14 mouse cellular contexts compared by ENCODE assay signal in genomic region chr13:85773848-85774247, GRCm38 (mm10).
A peak's percentile ranks its signal among the peaks of the same experiment; 100 is the strongest.
DNase-seq lines count a peak whose midpoint lies in the region; ATAC-seq lines count a peak whose summit lies in the region.
"Had no signal": no experiment of that assay in that cellular context is flagged by ENCODE, and none has a peak within 500 bp of the region (broad histone marks: within the 10 kb centered on the region; RNA-seq: fewer than 3 reads in every experiment).

No protein-coding gene starts in this region.

- H3K9ac ChIP-seq in midbrain, embryonic 11.5 days (ENCODE audit: low read length) = no peak overlapping the region
- H3K9ac ChIP-seq in forebrain, embryonic 15.5 days (replicated peaks) = no peak overlapping the region
- H3K9ac ChIP-seq in midbrain, embryonic 12.5 days (replicated peaks) = no peak overlapping the region
- H3K9ac ChIP-seq: liver, embryonic 15.5 days had no signal

- peak; percentile 62 for ATAC-seq in midbrain, embryonic 11.5 days (ENCODE audit: low FRiP score)
- ATAC-seq in forebrain, embryonic 15.5 days (replicated peaks) = peak; percentile 88
- ATAC-seq in midbrain, embryonic 12.5 days (ENCODE audit: low FRiP score, low read depth) = peak; percentile 90
- ATAC-seq in erythroid progenitor cell, adult 5-6 weeks (replicated peaks; ENCODE audit: low FRiP score, poor library complexity, severe bottlenecking) = no peak

- 95% methylated on average over 1 of the region's 1 CpGs for WGBS in midbrain, embryonic 11.5 days
- WGBS in midbrain, embryonic 10.5 days = 92% methylated on average over 1 of the region's 1 CpGs
- WGBS in forebrain, embryonic 15.5 days = 66% methylated on average over 1 of the region's 1 CpGs
- WGBS in midbrain, embryonic 12.5 days = 87% methylated on average over 1 of the region's 1 CpGs

- no peaks in the 10 kb centered on the region for H3K4me1 ChIP-seq in midbrain, embryonic 11.5 days (ENCODE audit: control insufficient read depth, insufficient read depth, low read length)
- H3K4me1 ChIP-seq in midbrain, embryonic 10.5 days = no peaks in the 10 kb centered on the region
- peaks cover 8% of the 10 kb centered on the region; the same call in 1 of the 2 replicates for H3K4me1 ChIP-seq in forebrain, embryonic 15.5 days
- H3K4me1 ChIP-seq in midbrain, embryonic 12.5 days = no peaks in the 10 kb centered on the region
- H3K4me1 ChIP-seq: liver, embryonic 15.5 days had no signal

- H3K27ac ChIP-seq in midbrain, embryonic 11.5 days (ENCODE audit: low read depth, low read length) = no peak overlapping the region
- no peak overlapping the region for H3K27ac ChIP-seq in midbrain, embryonic 10.5 days (replicated peaks)
- no peak overlapping the region for H3K27ac ChIP-seq in forebrain, embryonic 15.5 days (replicated peaks)
- H3K27ac ChIP-seq in midbrain, embryonic 12.5 days (replicated peaks) = no peak overlapping the region
- H3K27ac ChIP-seq: liver, embryonic 15.5 days had no signal

- H3K4me3 ChIP-seq in midbrain, embryonic 11.5 days (ENCODE audit: low read depth, low read length) = no peak overlapping the region
- no peak overlapping the region for H3K4me3 ChIP-seq in midbrain, embryonic 10.5 days
- no peak overlapping the region for H3K4me3 ChIP-seq in forebrain, embryonic 15.5 days
- H3K4me3 ChIP-seq in midbrain, embryonic 12.5 days = no peak overlapping the region
- H3K4me3 ChIP-seq: liver, embryonic 15.5 days had no signal

- H3K27me3 ChIP-seq in midbrain, embryonic 11.5 days (ENCODE audit: control insufficient read depth, insufficient read depth, low read length) = no peaks in the 10 kb centered on the region
- H3K27me3 ChIP-seq in midbrain, embryonic 10.5 days (ENCODE audit: low read depth, poor library complexity, severe bottlenecking) = no peaks in the 10 kb centered on the region
- H3K27me3 ChIP-seq in forebrain, embryonic 15.5 days = no peaks in the 10 kb centered on the region
- no peaks in the 10 kb centered on the region for H3K27me3 ChIP-seq in midbrain, embryonic 12.5 days
- H3K27me3 ChIP-seq: liver, embryonic 15.5 days had no signal

- H3K4me2 ChIP-seq in midbrain, embryonic 11.5 days = no peak overlapping the region
- H3K4me2 ChIP-seq in forebrain, embryonic 15.5 days (replicated peaks) = no peak overlapping the region
- no peak overlapping the region for H3K4me2 ChIP-seq in midbrain, embryonic 12.5 days (replicated peaks)
- H3K4me2 ChIP-seq: liver, embryonic 15.5 days had no signal

- DNase-seq in midbrain, embryonic 11.5 days (ENCODE audit: low spot score, missing footprints) = peak; percentile 41
- no peak for DNase-seq in midbrain, embryonic 10.5 days (ENCODE audit: low spot score)
- DNase-seq in urinary bladder, postnatal 4 days (ENCODE audit: low spot score in 2 of 2) = no peak
- no peak for DNase-seq in cerebellum, postnatal 4 days (ENCODE audit: low spot score in 2 of 2)
- DNase-seq: cerebellum, adult 9-11 months; heart, adult 11 months; heart, postnatal 4 days; kidney, postnatal 14 days; spleen, adult 18-20 months; thymus, adult 18-20 months had no signal

- no peaks in the 10 kb centered on the region for H3K9me3 ChIP-seq in midbrain, embryonic 11.5 days (ENCODE audit: control insufficient read depth, low read length)
- no peaks in the 10 kb centered on the region for H3K9me3 ChIP-seq in midbrain, embryonic 10.5 days (replicated peaks)
- H3K9me3 ChIP-seq in forebrain, embryonic 15.5 days = no peaks in the 10 kb centered on the region
- H3K9me3 ChIP-seq in midbrain, embryonic 12.5 days = no peaks in the 10 kb centered on the region
- H3K9me3 ChIP-seq: liver, embryonic 15.5 days had no signal

- no peaks in the 10 kb centered on the region for H3K36me3 ChIP-seq in midbrain, embryonic 11.5 days (ENCODE audit: control insufficient read depth, insufficient read depth, low read length)
- no peaks in the 10 kb centered on the region for H3K36me3 ChIP-seq in midbrain, embryonic 10.5 days
- no peaks in the 10 kb centered on the region for H3K36me3 ChIP-seq in forebrain, embryonic 15.5 days
- no peaks in the 10 kb centered on the region for H3K36me3 ChIP-seq in midbrain, embryonic 12.5 days
- H3K36me3 ChIP-seq: liver, embryonic 15.5 days had no signal
